Mouse (Mus musculus): ENCODE measurements around the gene Daam1. TPM values are rescaled to one million over a fixed set of nuclear protein-coding genes. Genes with fewer than 3 reads are reported as not detected.
A peak's percentile ranks its signal among the peaks of the same experiment; 100 is the strongest.

Gene Daam1
- polyA plus RNA-seq, 1 experiment from 2014 or later: 8.8 TPM

GRCm38 (mm10) chr12:71957496-71957895, 126.6 kb downstream of the Daam1 start:
- Histone ChIP-seq H3K36me3 (peaks cover 86% of the 10 kb centered on the region), H3K9ac (no peak overlapping the region), H3K27me3 (no peaks in the 10 kb centered on the region), H3K27ac (no peak overlapping the region), H3K4me1 (replicated peaks) (no peaks in the 10 kb centered on the region), H3K4me3 (replicated peaks) (no peak overlapping the region), H3K4me2 (no peak overlapping the region), H3K9me3 (replicated peaks) (no peaks in the 10 kb centered on the region)
- ATAC-seq (ENCODE audit: low read depth): no peak
- 68% methylated on average over 5 of the region's 5 CpGs for WGBS (ENCODE audit: insufficient replicate concordance)
- no peak for DNase-seq

GRCm38 (mm10) chr12:71959351-71959991, 128.6 kb downstream of the Daam1 start:
- Histone ChIP-seq H3K9me3 (replicated peaks) (no peaks in the 10 kb centered on the region), H3K4me3 (replicated peaks) (no peak overlapping the region), H3K9ac (no peak overlapping the region), H3K27me3 (no peaks in the 10 kb centered on the region), H3K27ac (no peak overlapping the region), H3K4me2 (no peak overlapping the region), H3K4me1 (replicated peaks) (no peaks in the 10 kb centered on the region), H3K36me3 (peaks cover 71% of the 10 kb centered on the region)
- ATAC-seq (ENCODE audit: low read depth): no peak
- 65% methylated on average over 6 of the region's 6 CpGs for WGBS (ENCODE audit: insufficient replicate concordance)
- DNase-seq: no peak

DNA sequence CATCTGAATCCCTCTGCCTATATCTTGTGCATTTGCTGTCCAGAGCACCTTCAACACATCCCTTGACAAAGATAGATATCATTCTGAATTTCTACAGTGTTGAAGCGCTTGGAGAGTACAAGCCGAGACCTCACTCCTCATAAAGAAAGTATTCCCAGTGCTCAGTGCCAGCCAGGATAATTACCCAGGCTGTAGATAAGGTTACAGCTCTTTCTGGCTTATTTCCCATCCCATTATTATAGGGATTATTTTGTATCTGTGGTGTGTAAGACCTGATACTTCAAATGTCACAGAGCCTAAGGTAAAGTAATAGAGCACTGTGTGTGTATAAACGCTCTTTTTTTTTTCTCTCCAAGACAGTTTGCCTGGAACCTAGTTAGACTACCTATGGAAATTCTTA, 130.8 kb downstream of the Daam1 start:
- 90% methylated on average over 3 of the region's 3 CpGs for WGBS (ENCODE audit: insufficient replicate concordance)
- no peak overlapping the region for H3K4me3 ChIP-seq (replicated peaks)
- H3K9me3 ChIP-seq (replicated peaks): no peaks in the 10 kb centered on the region
- no peak for ATAC-seq (ENCODE audit: low read depth)
- H3K9ac ChIP-seq: no peak overlapping the region
- peaks cover 58% of the 10 kb centered on the region for H3K36me3 ChIP-seq
- DNase-seq: no peak
- H3K4me2 ChIP-seq: no peak overlapping the region
- no peaks in the 10 kb centered on the region for H3K4me1 ChIP-seq (replicated peaks)
- H3K27ac ChIP-seq: no peak overlapping the region
- H3K27me3 ChIP-seq: no peaks in the 10 kb centered on the region

GRCm38 (mm10) chr12:71962616-71963015, 131.7 kb downstream of the Daam1 start:
- Histone ChIP-seq H3K36me3 (peaks cover 51% of the 10 kb centered on the region), H3K4me3 (replicated peaks) (no peak overlapping the region), H3K9me3 (replicated peaks) (no peaks in the 10 kb centered on the region), H3K27me3 (no peaks in the 10 kb centered on the region), H3K27ac (no peak overlapping the region), H3K9ac (no peak overlapping the region), H3K4me2 (no peak overlapping the region), H3K4me1 (replicated peaks) (no peaks in the 10 kb centered on the region)
- ATAC-seq (ENCODE audit: low read depth) (no peak), DNase-seq (no peak)
- 71% methylated on average over 4 of the region's 4 CpGs for WGBS (ENCODE audit: insufficient replicate concordance)

- Histone ChIP-seq H3K36me3 (peaks cover 46% of the 10 kb centered on the region), H3K27ac (no peak overlapping the region), H3K27me3 (no peaks in the 10 kb centered on the region), H3K4me2 (no peak overlapping the region), H3K9me3 (replicated peaks) (no peaks in the 10 kb centered on the region), H3K9ac (no peak overlapping the region), H3K4me3 (replicated peaks) (no peak overlapping the region), H3K4me1 (replicated peaks) (peaks cover 20% of the 10 kb centered on the region)
- DNase-seq (no peak), ATAC-seq (ENCODE audit: low read depth) (no peak)
- 69% methylated on average over 4 of the region's 4 CpGs for WGBS (ENCODE audit: insufficient replicate concordance)
These were observed 137.7 kb downstream of the Daam1 start for GRCm38 (mm10) chr12:71968592-71968991.

DNA sequence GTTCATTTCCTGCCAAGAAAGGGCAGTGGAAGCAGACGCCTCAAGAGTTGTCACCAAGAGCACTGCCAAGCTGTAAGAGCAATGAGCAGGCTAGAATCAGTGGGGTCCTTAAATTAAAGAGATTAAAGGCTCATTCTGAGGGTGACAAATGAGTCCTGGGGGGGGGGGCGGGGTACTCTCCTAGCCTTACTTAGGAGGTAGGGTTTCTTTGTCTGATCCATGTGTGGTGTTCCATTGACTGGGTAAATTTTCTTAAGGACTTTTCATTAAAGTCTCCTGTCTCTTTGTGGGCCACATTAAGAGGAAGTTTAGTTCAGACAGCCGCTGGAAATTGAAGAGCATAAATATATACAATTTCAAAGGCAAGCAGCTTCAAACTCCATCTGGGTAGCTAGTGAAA, 138.1 kb downstream of the Daam1 start:
- ATAC-seq (ENCODE audit: low read depth) (no peak), DNase-seq (no peak)
- H3K27ac ChIP-seq: no peak overlapping the region
- H3K36me3 ChIP-seq: peaks cover 49% of the 10 kb centered on the region
- H3K9ac ChIP-seq: no peak overlapping the region
- no peaks in the 10 kb centered on the region for H3K9me3 ChIP-seq (replicated peaks)
- no peak overlapping the region for H3K4me3 ChIP-seq (replicated peaks)
- no peak overlapping the region for H3K4me2 ChIP-seq
- peaks cover 20% of the 10 kb centered on the region for H3K4me1 ChIP-seq (replicated peaks)
- no peaks in the 10 kb centered on the region for H3K27me3 ChIP-seq
- 54% methylated on average over 3 of the region's 3 CpGs for WGBS (ENCODE audit: insufficient replicate concordance)

GRCm38 (mm10) chr12:71969439-71969838, 138.6 kb downstream of the Daam1 start:
- Histone ChIP-seq H3K4me3 (replicated peaks) (no peak overlapping the region), H3K27ac (no peak overlapping the region), H3K4me2 (no peak overlapping the region), H3K4me1 (replicated peaks) (peaks cover 20% of the 10 kb centered on the region), H3K9me3 (replicated peaks) (no peaks in the 10 kb centered on the region), H3K9ac (no peak overlapping the region), H3K27me3 (no peaks in the 10 kb centered on the region), H3K36me3 (peaks cover 51% of the 10 kb centered on the region)
- WGBS (ENCODE audit: insufficient replicate concordance): 89% methylated on average over 9 of the region's 9 CpGs
- ATAC-seq (ENCODE audit: low read depth) (no peak), DNase-seq (no peak)

DNA sequence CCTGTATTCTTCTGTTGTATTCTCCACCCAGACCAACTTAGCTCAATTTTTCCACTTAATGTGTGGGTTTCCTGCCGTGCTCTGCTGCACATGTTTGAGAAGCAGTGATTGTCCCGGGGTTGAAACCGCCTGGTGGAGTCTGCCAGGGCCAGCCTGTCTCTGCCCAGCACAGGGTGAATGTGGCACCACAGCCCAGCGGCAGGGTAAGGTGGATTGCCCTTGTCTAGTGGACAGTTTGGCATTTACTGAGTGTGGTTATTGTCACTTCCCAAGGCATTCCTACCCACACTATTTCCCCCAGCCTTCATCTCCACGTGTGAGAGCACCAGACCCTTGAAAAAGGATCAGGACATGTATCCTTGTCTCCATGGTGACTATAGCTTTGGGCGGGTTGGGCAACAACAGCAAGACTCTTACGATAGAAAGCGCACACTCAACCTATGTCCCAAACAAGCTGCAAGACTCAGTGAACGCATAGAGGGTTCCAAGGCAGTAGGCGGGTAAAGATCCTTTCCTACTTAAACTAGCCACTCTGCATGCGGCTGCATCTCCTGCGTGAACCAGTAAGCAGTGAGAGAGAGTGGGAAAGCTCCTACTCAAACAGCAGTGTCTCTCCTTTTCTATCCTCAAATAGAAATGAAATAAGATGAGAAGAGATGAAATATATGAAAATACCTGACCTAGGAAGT, 139.2 kb downstream of the Daam1 start:
- no peaks in the 10 kb centered on the region for H3K9me3 ChIP-seq (replicated peaks)
- DNase-seq: no peak
- H3K27me3 ChIP-seq: no peaks in the 10 kb centered on the region
- H3K4me3 ChIP-seq (replicated peaks): no peak overlapping the region
- peaks cover 57% of the 10 kb centered on the region for H3K36me3 ChIP-seq
- ATAC-seq (ENCODE audit: low read depth): no peak
- peaks cover 20% of the 10 kb centered on the region for H3K4me1 ChIP-seq (replicated peaks)
- WGBS (ENCODE audit: insufficient replicate concordance): 86% methylated on average over 12 of the region's 12 CpGs
- H3K27ac ChIP-seq: no peak overlapping the region; the same call in 1 of the 2 replicates
- no peak overlapping the region for H3K9ac ChIP-seq
- no peak overlapping the region for H3K4me2 ChIP-seq

DNA sequence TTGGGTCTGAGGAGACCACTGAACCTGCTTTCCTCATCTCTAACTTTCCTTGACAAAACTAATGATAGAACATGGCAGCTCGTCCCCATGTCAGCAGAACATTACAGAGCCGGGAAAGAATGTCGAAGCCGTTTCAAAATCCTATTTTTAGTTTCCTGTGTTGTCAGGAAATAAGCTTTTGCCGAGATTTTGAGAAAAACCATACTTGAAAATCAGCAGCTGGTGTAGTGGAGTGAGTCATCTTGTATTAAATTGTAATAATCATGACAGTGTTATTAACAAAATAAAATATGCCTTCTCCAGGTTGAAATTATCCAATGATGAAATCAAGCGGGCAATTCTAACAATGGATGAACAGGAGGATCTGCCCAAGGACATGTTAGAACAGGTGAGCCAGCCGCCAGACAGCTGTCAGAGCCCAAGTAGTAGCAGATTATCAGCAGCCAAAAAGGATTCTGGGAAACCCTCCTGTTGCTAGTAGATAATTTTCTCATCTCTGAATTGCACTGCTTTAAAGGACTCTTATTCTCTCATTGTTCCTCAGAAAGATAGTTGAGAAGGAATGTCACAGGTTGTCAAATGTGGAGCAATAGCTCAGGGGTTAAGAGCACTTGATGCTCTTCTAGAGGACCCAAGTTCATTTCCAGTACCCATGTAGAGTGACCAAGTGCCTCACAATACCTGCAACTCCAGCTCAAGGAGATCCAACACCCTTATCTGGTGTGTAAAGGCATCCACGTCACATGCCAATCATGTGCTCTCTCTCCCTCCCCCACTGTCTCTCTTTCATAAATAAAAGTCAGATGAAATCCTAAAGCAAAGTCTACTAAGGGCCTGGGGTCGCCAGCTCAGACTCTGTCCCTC, 140.1 kb downstream of the Daam1 start:
- H3K4me2 ChIP-seq: no peak overlapping the region
- H3K27ac ChIP-seq: no peak overlapping the region
- H3K9me3 ChIP-seq (replicated peaks): no peaks in the 10 kb centered on the region
- 60% methylated on average over 9 of the region's 9 CpGs for WGBS (ENCODE audit: insufficient replicate concordance)
- H3K36me3 ChIP-seq: peaks cover 66% of the 10 kb centered on the region
- H3K27me3 ChIP-seq: no peaks in the 10 kb centered on the region
- no peak for DNase-seq
- ATAC-seq (ENCODE audit: low read depth): peak; percentile 58
- peaks cover 20% of the 10 kb centered on the region for H3K4me1 ChIP-seq (replicated peaks)
- no peak overlapping the region for H3K4me3 ChIP-seq (replicated peaks)
- no peak overlapping the region for H3K9ac ChIP-seq

DNA sequence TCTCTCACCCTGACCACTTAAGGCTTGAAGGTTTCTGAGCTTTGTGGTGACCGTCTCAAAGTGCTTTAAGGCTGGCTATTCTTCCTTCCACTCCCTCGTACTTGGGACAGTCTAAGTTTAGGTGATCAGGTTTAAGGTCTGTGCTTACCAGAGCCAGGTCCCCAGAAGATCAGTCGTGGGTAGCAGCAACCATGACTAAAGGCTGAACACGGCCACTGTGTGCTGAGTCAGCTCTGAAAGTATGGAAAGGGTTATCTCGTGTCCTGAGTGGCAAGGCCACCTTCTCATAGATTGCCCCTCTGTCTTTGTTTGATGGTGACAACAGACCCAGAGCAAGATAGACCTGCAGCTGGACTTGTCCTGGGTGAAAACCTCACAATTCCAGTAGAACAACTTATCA, 141.2 kb downstream of the Daam1 start:
- H3K4me1 ChIP-seq (replicated peaks): peaks cover 27% of the 10 kb centered on the region
- no peak overlapping the region for H3K4me3 ChIP-seq (replicated peaks)
- H3K27ac ChIP-seq: no peak overlapping the region
- H3K27me3 ChIP-seq: no peaks in the 10 kb centered on the region
- DNase-seq (no peak), ATAC-seq (ENCODE audit: low read depth) (no peak)
- H3K9ac ChIP-seq: no peak overlapping the region
- peaks cover 78% of the 10 kb centered on the region for H3K36me3 ChIP-seq
- H3K9me3 ChIP-seq (replicated peaks): no peaks in the 10 kb centered on the region
- H3K4me2 ChIP-seq: no peak overlapping the region
- 59% methylated on average over 5 of the region's 5 CpGs for WGBS (ENCODE audit: insufficient replicate concordance)

DNA sequence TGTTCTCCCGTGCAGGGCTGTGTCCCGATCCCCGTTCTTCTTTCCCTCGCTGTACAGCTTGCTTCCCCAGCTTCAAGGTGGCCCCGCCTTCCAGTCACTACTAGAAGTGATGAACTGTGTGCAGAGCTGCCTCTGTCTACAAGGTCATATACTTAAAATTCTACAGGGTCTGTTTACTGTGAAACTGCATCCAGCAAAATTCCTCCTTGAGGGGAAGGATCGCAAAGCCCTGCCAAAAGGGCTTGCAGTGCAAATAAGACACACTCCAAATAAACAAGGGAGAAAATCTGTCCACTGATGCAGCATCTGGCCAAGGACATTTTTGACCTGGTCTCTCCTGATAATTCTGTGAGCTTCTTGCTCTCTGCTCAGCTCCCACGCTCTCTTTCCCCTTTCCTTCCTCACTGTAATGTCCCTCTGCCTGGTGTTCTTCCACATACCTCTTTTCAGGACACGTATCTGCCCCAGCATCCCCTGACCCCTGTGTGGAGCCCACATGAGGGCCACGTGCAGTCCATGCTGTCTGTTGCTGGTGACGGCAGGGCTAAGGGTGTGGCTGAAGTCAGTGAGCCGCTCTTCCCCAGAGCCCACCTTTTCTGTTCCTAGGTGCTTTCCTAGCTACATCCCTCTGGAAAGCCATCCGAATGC, 141.9 kb downstream of the Daam1 start:
- H3K9me3 ChIP-seq (replicated peaks): no peaks in the 10 kb centered on the region
- H3K4me2 ChIP-seq: no peak overlapping the region
- DNase-seq (no peak), ATAC-seq (ENCODE audit: low read depth) (no peak)
- H3K27ac ChIP-seq: no peak overlapping the region
- no peak overlapping the region for H3K9ac ChIP-seq
- peaks cover 32% of the 10 kb centered on the region for H3K4me1 ChIP-seq (replicated peaks)
- H3K36me3 ChIP-seq: peaks cover 82% of the 10 kb centered on the region
- no peak overlapping the region for H3K4me3 ChIP-seq (replicated peaks)
- no peaks in the 10 kb centered on the region for H3K27me3 ChIP-seq
- 81% methylated on average over 12 of the region's 12 CpGs for WGBS (ENCODE audit: insufficient replicate concordance)
